Mouse (Mus musculus) heart, adult 2 months (tissue): ENCODE results near the gene Trappc2l. TPM values are rescaled to one million over a fixed set of nuclear protein-coding genes. Genes with fewer than 3 reads are reported as not detected.

Experiments
- DNase-seq, 2 experiments: peaks; one replicate each; pipeline ENCODE4 v3.0.0; 2021
- H3K27ac ChIP-seq: fragments of 200-600 bp; 2 replicates; pipeline ENCODE4 v1.8.1; 2022
- H3K27me3 ChIP-seq: fragments of 200-500 bp; 2 replicates; pipeline ENCODE4 v1.6.1; 2012; ENCODE audit warnings: mild to moderate bottlenecking, low read length, inconsistent platforms, mixed read lengths; ENCODE audit not compliant: control insufficient read depth, insufficient read depth
- H3K36me3 ChIP-seq: fragments of 200-500 bp; 2 replicates; pipeline ENCODE4 v1.6.1; 2012; ENCODE audit warnings: low read length, inconsistent platforms; ENCODE audit not compliant: control insufficient read depth, insufficient read depth
- H3K4me1 ChIP-seq: fragments of 200-500 bp; 2 replicates; pipeline ENCODE4 v1.6.1; 2011; ENCODE audit warnings: low read length; ENCODE audit not compliant: control insufficient read depth, insufficient read depth
- H3K4me3 ChIP-seq: fragments of 200-600 bp; 2 replicates; pipeline ENCODE4 v1.8.1; 2022
- H3K79me2 ChIP-seq: fragments of 200-500 bp; replicated peaks from 2 replicates; pipeline ENCODE4 v1.6.1; 2012; ENCODE audit warnings: mild to moderate bottlenecking, inconsistent platforms, low read length, moderate library complexity, mixed read lengths; ENCODE audit not compliant: control insufficient read depth, insufficient read depth
- H3K9ac ChIP-seq: fragments of 200-500 bp; 2 replicates; pipeline ENCODE4 v1.6.1; 2012; ENCODE audit warnings: low read depth, mild to moderate bottlenecking, control low read depth, inconsistent platforms, low read length, mixed read lengths
- CTCF ChIP-seq: fragments of 200-600 bp; IDR thresholded peaks from 2 replicates; pipeline ENCODE4 v1.8.1; 2022; ENCODE audit warnings: antibody characterized with exemption, mild to moderate bottlenecking, moderate library complexity
- EP300 ChIP-seq: fragments of 200-500 bp; IDR thresholded peaks from 2 replicates; pipeline ENCODE4 v1.6.1; 2011; ENCODE audit warnings: low read depth, low read length, control low read depth; ENCODE audit not compliant: insufficient read depth
- POLR2A ChIP-seq: fragments of 200-500 bp; IDR thresholded peaks from 2 replicates; pipeline ENCODE4 v1.6.1; 2011; ENCODE audit warnings: mild to moderate bottlenecking, low read depth, low read length, control low read depth; ENCODE audit not compliant: insufficient read depth
- WGBS: fragments of 180-500 bp; shearing (Covaris S2); methylation state at CpG from one replicate; pipeline ENCODE4 v1.1.7; 2018; 5-methylcytosine and 5-hydroxymethylcytosine counted together
- intact Hi-C: fragments of 180-260 bp; cut with DNase I; formaldehyde crosslinking; loops from one replicate; pipeline ENCODE4 v1.15.1; 2025
- polyA plus RNA-seq: library from polyadenylated mRNA; depleted of rRNA; stranded (reverse); fragments of >200 nt; gene quantifications from 2 replicates; pipeline ENCODE4 v1.2.3, GENCODE M21; 2012
- total RNA-seq, 2 experiments: library from RNA; stranded (reverse); gene quantifications; 2 replicates each; pipeline ENCODE4 v1.2.3; 2021

Trappc2l gene
- total and polyA plus RNA-seq, 3 experiments: 58.6 to 161 (median 65.4) TPM

DNA sequence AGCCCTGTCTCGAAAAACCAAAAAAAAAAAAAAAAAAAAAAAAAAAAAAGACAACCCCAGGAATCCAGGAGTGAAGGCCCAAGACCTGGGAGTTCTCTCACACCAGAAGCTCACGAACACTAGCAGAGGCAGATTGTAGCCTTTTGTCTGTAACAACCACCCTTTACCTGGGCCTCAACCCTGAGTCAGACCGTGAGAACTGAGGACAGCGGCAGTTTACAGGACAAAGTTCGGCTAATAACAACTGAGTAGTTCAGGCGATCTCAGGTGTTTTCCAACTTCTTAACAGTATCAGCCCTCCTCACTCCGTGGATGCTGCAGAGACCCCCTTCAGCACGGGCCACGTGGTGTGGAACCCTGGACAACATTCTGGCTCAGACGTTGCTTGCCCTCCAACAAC is 24.7 kb upstream of the Trappc2l start:
- Histone ChIP-seq H3K4me1 (no peaks in the 10 kb centered on the region), H3K4me3 (no peak overlapping the region), H3K79me2 (no peaks in the 10 kb centered on the region), H3K27ac (no peak overlapping the region), H3K36me3 (no peaks in the 10 kb centered on the region), H3K9ac (no peak overlapping the region), H3K27me3 (no peaks in the 10 kb centered on the region)
- intact Hi-C loops: no loop called here
- 88% methylated on average over 10 of the region's 10 CpGs for WGBS
- no peak for TF ChIP-seq CTCF
- TF ChIP-seq EP300: no peak
- DNase-seq: no peak

DNA sequence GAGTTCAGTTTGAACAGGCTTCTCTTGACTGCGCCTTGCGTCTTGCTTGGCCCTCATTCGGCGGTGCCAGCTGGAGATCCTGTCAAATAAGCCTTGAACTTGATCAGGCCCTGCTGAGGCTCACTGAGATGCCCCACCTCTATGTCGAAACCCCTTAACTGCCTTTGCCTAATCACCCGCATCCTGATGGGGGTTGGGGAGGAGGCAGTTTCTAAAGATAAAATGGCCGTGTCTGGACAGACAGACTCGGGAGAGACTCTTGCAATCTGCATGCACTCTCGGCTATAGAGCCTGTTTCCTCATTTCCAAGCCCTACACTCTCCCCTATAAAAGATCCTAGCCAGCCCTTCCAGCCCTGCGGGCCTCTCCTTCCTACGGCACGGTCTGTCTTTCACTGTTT is 18.2 kb upstream of the Trappc2l start:
- H3K27me3 ChIP-seq: no peaks in the 10 kb centered on the region
- H3K36me3 ChIP-seq: no peaks in the 10 kb centered on the region
- no peak overlapping the region for H3K9ac ChIP-seq
- H3K4me3 ChIP-seq: no peak overlapping the region
- no peaks in the 10 kb centered on the region for H3K79me2 ChIP-seq
- H3K4me1 ChIP-seq: no peaks in the 10 kb centered on the region
- intact Hi-C loops: no loop called here
- H3K27ac ChIP-seq: no peak overlapping the region
- DNase-seq: no peak
- 79% methylated on average over 12 of the region's 12 CpGs for WGBS
- no peak for TF ChIP-seq CTCF

DNA sequence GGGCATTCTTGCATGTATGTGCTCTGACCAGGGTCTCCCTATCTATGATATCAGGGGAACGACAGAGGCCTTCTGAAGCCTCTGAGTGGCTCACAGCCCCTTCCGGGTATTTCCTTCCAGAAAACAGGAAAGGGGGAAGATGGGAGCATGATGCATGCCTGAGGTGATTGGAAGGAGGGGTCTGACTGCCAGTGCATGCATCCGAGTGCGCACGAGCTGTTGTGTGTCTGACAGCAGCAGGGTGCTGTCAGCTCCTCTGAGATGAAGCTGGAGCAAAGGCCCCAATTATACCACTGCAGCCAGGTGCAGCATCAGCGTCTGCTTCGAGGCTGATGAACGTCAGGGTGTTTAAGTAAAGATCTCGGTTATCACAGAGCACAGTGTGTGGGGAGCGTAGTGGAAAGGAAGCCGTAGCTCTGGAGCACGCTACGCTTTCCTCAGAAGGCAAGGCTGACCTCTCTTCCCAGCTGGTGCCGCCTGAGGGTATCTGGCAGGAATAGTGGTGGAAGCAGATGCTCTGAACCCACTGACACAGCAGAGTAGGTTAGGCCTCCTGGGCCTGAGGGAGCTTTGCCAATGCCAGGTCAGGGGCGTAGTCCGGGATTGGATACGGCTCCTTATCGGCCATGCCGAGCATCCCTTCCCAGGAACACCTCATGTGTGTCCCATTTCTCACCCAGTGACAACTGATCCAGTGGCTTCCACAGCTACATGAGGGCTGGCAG is 17.5 kb upstream of the Trappc2l start:
- Histone ChIP-seq H3K4me3 (no peak overlapping the region), H3K27me3 (no peaks in the 10 kb centered on the region), H3K79me2 (no peaks in the 10 kb centered on the region), H3K36me3 (no peaks in the 10 kb centered on the region), H3K4me1 (no peaks in the 10 kb centered on the region), H3K27ac (no peak overlapping the region), H3K9ac (no peak overlapping the region)
- intact Hi-C loops: no loop called here
- TF ChIP-seq POLR2A: no peak
- TF ChIP-seq CTCF: no peak
- no peak for TF ChIP-seq EP300
- 86% methylated on average over 19 of the region's 19 CpGs for WGBS
- no peak for DNase-seq

DNA sequence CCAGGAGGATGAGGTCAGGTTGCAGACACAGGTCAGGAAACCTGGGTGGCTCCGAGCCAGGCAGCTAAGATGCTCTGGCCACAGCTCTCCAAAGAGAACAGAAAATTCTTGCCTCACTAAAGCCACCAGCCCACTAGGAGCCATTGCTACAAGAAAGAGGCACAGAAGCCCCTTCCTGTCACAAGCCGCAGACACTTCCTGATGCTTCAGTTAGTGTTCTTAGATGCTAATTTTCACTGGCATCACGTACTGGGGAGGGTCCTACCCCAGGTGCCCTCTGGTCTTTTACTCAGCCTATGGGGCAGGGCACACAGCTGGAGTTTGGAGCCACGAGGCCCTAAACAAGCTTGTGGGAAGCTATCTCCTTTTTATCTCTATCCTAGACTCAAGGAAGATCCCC is 15.4 kb upstream of the Trappc2l start:
- Histone ChIP-seq H3K79me2 (no peaks in the 10 kb centered on the region), H3K4me1 (no peaks in the 10 kb centered on the region), H3K27ac (no peak overlapping the region), H3K9ac (no peak overlapping the region), H3K27me3 (no peaks in the 10 kb centered on the region), H3K4me3 (no peak overlapping the region), H3K36me3 (no peaks in the 10 kb centered on the region)
- WGBS: 64% methylated on average over 4 of the region's 4 CpGs
- no peak for DNase-seq
- intact Hi-C loops: no loop called here
- no peak for TF ChIP-seq POLR2A
- TF ChIP-seq EP300: no peak
- no peak for TF ChIP-seq CTCF

DNA sequence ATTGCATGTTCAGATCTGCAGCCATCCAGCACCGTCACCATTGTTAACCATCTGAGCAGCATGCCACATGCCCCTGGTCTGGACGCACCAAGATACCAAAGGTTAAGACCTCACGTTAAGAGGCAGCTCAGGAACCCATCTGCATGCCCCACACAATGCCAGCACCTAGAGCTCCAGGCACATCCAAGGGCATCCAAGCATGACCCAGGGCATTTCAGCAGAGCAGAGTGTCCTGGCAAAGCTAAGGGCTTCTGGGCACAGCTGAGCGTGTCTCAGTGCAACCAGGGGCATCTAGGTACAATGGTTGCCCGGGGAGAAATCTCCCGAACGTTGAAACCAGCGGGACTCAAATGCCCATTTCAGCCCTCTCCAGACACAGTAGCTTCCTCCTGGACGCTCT is 10.8 kb upstream of the Trappc2l start:
- Histone ChIP-seq H3K79me2 (no peaks in the 10 kb centered on the region), H3K4me1 (no peaks in the 10 kb centered on the region), H3K27ac (no peak overlapping the region), H3K36me3 (no peaks in the 10 kb centered on the region), H3K9ac (no peak overlapping the region), H3K4me3 (no peak overlapping the region), H3K27me3 (no peaks in the 10 kb centered on the region)
- intact Hi-C loops: no loop called here
- 93% methylated on average over 9 of the region's 9 CpGs for WGBS
- DNase-seq: no peak
- TF ChIP-seq EP300 (no peak), POLR2A (no peak), CTCF (no peak)

DNA sequence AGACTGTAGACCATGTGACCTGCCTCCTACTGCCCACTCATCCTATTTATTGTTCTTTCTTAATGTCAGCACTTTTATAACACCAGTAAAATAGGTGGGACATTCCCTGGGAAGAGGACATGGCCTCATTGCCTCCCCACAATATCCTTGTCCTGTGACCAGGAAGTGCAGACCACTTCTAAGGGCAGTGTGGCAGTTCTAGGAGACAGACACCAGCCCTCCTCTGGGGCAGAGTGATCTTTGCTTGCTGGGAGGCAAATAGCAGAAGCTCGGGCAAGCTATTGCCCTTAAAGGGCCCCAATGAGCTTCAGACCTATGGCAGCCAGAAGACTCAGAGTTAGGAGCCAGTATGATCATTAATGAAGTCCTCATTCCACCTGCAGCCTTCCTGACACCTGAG is 6.8 kb upstream of the Trappc2l start:
- no peak overlapping the region for H3K27ac ChIP-seq
- WGBS: 63% methylated on average over 1 of the region's 1 CpGs
- no peak for DNase-seq

More for the DNA sequence above, 6.8 kb upstream of the Trappc2l start:
- H3K79me2 ChIP-seq: no peaks in the 10 kb centered on the region
- H3K27me3 ChIP-seq: no peaks in the 10 kb centered on the region
- no peaks in the 10 kb centered on the region for H3K4me1 ChIP-seq
- H3K9ac ChIP-seq: no peak overlapping the region
- TF ChIP-seq POLR2A (no peak), EP300 (no peak), CTCF (no peak)
- H3K4me3 ChIP-seq: no peak overlapping the region
- H3K36me3 ChIP-seq: no peaks in the 10 kb centered on the region
- intact Hi-C loops: no loop called here
